Mouse (Mus musculus): ENCODE measurements at regions not wholly inside any gene's neighbourhood (a gene's known extent, or its start where the extent isn't known, plus 50 kb on each side); places are given as distances from the start of the nearest gene placed in this dataset.

DNA sequence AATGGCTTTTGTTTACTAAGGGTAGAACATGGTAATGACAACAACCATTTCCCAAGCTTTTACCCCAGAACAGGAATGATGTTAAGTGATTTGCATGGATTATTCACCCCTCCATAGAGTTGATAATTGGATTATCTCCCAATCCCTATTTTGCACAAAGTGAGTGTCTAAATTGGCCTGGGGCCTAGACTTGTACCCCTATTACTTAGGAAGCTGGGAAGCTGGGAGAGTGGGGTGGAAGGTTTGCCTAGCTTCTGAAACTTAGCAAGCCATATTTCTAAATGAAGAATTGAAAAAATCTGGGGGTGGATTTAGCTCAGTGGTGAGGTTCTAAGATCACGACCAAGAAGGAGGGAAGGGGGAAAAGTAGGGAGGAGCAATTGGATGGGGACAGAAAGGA lies 289.9 kb downstream of the Rngtt start:
- TF ChIP-seq POLR2A (IDR thresholded peaks at IDR 0.05; ENCODE audit: insufficient read depth, low read depth, low read length) (no peak), CTCF (IDR thresholded peaks at IDR 0.05) (no peak), EP300 (IDR thresholded peaks at IDR 0.05; ENCODE audit: insufficient read depth, low read depth, low read length) (no peak)
